Mouse (Mus musculus): ENCODE measurements at regions not wholly inside any gene's neighbourhood (a gene's known extent, or its start where the extent isn't known, plus 50 kb on each side); places are given as distances from the start of the nearest gene placed in this dataset.
"Not testable (repeated sequence)": the region's sequence is repeated elsewhere in the genome, so short reads cannot be mapped to it uniquely, and the experiment has no call there.

DNA sequence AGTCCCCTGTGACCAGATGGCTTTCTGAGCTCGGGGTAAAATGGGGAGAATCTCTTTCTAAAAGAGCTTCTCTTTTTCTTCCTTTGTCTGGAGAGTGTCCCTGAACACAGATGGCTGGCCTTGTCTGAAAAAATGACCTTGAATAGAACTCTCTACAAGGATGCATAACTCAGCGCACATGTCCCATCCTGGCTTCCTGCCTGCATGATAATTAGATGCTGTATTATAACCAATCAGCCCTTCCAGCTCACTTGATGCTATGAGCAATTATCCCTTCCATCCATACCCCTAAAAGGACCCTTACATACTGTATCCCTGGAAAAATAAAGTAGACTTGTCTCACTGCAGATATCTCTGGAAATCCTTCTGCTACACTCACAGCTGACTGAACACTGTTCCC lies 199.7 kb upstream of the Slc7a11 start:
- no peak for DNase-seq (ENCODE audit: low spot score in 2 of 2)

DNA sequence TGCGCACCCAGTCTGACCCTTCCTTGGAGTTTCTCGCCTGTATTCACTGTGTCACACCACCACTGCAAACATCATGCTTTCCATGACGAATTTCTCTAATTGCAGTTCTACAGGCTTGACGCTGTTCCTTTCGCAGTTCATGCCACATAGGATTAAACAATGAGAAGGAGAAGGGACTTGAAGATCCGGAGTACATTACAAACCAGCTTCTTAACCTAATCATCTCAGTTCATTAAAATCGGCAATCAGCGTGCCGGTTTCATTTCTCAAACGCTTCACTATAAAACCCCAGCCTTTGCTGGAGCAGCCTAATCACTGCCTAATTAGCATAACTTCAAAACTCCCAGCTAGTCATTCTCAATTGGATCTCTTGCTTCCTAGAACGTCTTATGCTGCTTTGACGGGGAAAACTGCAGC lies 196.5 kb upstream of the Slc7a11 start:
- no peak for DNase-seq (ENCODE audit: low spot score in 2 of 2)

DNA sequence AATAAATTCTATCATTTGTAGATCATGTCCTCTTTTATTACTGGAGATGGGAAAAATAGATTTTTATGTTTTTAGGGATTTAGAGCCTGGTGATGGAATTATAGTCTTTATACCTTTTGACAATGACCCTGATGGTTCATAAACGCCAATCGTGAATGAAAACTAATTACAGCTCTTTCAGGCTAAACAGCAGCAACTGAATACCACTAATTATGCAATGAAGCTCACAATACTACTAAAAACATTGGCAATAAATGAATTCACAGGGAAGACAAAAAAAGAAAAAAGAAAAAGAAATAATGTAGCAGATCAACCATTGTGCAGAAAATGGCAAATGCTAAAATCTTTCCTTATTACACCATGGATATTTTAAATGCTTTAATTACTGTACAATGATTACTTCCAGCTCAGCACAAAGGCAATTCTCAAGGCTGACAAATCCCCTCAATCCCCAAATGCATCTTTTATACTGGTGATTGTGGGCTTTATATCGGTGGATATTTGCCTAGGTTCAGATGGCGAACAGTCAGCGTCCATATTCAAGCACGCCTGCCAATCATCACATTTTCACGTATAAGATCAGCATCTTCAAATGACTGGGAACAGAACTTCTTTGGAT lies 191.2 kb upstream of the Slc7a11 start:
- DNase-seq (ENCODE audit: low spot score in 2 of 2), result no peak

DNA sequence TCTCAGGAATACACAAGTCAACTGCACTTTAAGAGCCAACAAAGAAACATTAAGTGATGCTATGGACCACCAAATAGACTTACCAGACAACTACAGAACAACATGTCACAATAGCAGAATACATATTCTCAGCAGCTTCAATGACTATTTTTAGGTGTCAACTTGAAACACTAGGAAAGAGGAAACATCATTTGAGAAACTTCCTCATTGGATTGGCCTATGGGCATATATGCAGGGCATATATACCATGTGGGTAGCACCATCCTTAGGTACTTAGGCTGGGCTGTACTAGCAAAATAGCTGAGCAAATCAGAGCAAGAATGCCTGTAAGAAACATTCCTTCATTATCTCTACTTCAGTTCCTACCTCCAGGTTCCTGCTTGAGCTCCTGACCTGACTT lies 187.9 kb upstream of the Slc7a11 start:
- DNase-seq (ENCODE audit: low spot score in 2 of 2), result no peak

- DNase-seq (ENCODE audit: low spot score in 2 of 2), result peak in 1 of 2 experiments; percentile 26
Measured at GRCm38 (mm10) chr3:50628092-50628696, 184.8 kb upstream of the Slc7a11 start.

GRCm38 (mm10) chr3:50621176-50621575 lies 177.8 kb upstream of the Slc7a11 start:
- not testable (repeated sequence) for DNase-seq (ENCODE audit: low spot score in 2 of 2)

DNA sequence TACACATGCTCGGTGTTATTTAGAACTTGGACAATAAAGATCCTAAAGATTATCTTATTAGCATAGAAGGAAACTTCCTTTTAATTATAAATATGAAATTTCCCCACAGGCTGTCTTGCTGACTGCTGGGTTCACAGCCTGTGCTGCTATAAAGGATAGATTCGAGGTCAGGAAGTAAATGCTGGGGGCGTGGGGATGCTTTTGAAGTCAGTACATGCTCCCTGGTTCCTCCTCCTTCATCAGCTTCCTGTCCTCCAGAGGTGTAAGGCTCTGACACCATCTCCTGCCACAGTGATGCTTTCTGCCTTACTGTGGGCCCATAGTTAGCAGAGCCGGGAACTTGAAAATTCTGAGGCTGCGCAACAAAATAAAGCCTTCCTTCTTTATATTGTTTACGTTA lies 175.6 kb upstream of the Slc7a11 start:
- no peak for DNase-seq (ENCODE audit: low spot score in 2 of 2)

- no peak for DNase-seq (ENCODE audit: low spot score in 2 of 2)
Measured at GRCm38 (mm10) chr3:50615384-50616285, 172.2 kb upstream of the Slc7a11 start.

- DNase-seq (ENCODE audit: low spot score in 2 of 2), result no peak
Measured at GRCm38 (mm10) chr3:50613011-50613410, 169.6 kb upstream of the Slc7a11 start.

DNA sequence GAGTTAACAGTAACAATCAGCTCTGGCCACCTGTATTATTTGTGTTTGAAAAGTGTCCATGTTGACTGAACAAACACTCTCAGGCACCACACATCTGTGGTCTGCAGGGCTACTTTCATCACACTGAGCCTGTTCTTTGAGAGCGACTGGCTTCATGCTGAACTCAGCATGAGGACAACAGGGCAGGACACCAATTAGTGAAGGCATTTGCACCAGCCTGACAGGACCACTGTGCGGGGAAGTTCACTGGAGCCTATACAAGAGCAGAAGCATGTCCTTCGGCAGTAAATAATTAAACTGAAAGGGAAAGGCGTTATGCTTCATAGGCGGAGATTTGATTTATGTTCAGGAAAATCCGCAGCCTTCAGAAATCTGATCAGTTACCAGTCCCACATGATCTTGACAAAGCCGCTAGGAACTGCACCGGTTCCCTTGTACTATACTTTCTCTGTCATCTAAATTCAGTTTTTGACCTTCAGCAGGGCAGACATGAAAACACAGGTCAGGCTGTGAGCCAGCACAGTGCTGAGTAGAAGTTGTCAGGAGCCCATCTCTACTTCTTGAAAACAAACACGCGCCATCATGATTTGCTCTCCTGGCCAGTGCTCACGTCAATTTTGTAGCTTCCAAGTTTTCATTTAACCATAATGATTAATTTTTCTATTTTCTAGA lies 166.1 kb upstream of the Slc7a11 start:
- no peak for DNase-seq (ENCODE audit: low spot score in 2 of 2)

DNA sequence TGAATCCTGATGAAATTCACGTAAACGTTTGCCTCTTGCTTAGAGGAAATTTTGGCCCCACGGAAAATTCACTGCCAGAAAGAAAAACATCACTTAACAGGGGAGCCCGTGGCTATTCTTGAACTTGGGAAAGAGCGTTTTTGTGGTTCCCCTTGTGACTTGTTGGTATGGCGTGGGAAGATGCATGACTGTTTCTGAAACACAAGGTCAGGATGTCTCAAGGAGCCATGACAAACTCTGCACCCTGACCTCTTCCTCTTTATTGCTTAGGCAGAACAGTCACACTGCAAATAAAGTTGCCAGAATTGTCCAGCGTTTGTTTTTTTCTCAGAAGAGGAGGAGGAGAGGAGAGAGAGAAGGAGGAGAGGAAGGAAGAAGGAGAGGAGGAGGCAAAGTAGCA lies 164.3 kb upstream of the Slc7a11 start:
- DNase-seq (ENCODE audit: low spot score in 2 of 2), result no peak

- DNase-seq (ENCODE audit: low spot score in 2 of 2), result no peak
Measured at GRCm38 (mm10) chr3:50606986-50607385, 163.6 kb upstream of the Slc7a11 start.

- DNase-seq (ENCODE audit: low spot score in 2 of 2), result no peak
Measured at GRCm38 (mm10) chr3:50605750-50606149, 162.3 kb upstream of the Slc7a11 start.

DNA sequence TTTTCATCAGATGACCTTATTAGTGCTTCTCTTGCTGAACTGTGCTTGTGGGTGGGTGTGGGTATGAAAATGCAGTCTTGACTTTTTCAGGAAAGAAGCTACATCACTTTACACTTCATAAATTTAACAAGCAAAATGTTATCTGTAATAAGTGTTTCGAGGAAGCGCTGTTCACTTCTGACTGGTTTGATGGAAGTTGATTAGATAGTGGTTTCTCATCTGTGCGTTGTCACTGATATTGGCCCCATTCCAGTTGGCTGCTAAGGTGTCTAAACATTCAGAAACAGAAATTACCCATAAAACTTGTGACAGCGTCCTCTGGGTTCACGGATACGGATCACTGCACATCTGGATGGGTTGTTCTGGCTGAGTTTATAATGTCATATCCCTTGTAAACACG lies 159.8 kb upstream of the Slc7a11 start:
- no peak for DNase-seq (ENCODE audit: low spot score in 2 of 2)

DNA sequence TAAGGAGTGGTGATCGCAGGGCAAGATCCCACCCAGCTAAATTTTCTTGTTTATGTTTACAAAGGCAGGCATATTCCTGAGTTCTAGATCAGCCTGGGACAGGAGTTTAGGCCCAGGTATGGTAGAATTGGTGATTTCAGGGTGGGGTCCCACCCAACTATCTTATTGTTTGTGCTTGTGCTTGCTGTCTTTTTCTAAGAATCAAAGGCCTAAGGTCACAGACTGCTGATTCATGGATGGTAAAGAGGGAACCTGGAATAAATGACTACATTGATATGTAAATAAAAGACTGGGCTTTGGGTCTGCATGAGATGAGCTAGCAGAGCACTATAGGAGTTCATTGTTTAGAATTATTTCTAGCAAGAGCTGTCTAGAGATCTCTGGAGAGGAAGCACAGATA lies 152.3 kb upstream of the Slc7a11 start:
- DNase-seq (ENCODE audit: low spot score in 2 of 2), result no peak

- DNase-seq (ENCODE audit: low spot score in 2 of 2), result no peak
Measured at GRCm38 (mm10) chr3:50584323-50584722, 140.9 kb upstream of the Slc7a11 start.

- no peak for DNase-seq (ENCODE audit: low spot score in 2 of 2)
Measured at GRCm38 (mm10) chr3:50583475-50583874, 140.1 kb upstream of the Slc7a11 start.

DNA sequence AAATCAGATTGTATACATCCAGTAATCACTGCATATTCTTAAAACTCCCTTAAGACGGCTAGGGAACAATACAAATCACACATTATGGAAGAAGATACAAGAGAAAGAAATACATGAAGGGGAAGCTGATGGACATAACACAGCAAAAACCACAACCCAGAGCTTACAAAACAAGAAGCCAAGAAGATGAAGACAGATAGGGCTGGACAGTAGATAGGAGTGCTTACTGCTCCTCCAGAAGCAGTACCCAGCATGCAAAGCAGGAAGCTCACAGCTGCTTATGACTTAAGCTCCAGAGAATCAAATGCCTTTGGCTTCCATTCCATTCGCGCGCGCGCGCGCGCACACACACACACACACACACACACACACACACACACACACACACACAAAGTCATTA lies 131.0 kb upstream of the Slc7a11 start:
- no peak for DNase-seq (ENCODE audit: low spot score in 2 of 2)

DNA sequence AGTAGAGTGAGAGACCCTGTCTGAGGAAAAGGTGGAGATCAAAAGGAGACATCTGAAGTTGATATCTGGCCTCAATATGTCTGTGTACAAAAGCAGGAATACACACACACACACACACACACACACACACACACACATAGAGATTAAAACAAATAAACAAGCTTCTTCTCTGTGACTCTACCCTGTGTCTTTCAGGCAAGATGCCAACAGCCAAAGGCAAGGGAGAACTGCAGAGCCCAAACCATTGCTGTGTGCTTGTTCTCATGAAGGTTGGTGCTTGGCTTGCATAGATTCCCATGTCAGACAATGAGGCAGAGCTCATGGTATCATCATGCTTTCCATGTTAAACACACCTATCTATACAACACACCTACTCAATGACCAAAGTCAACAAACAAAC lies 126.6 kb upstream of the Slc7a11 start:
- no peak for DNase-seq (ENCODE audit: low spot score in 2 of 2)

DNA sequence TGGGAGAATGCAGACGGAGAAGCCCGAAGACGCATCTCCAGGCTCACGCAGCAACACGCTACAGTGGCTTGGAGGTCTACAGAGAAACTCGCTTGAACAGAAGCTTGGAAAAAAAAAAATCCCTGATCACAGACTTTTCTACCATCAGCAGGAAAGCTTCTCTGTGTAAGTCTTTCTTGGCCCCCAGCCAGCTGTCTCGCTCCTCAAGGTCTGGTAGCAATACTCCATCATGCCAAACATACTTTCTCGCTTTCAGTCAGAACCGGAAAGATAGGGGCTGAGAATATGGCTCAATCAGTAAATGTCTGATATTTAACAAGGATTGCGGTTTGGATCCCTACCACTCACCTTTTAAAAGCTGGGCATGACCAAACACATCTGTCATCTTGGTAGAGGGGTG lies 126.2 kb upstream of the Slc7a11 start:
- DNase-seq (ENCODE audit: low spot score in 2 of 2), result peak; percentile 51 to 64

DNA sequence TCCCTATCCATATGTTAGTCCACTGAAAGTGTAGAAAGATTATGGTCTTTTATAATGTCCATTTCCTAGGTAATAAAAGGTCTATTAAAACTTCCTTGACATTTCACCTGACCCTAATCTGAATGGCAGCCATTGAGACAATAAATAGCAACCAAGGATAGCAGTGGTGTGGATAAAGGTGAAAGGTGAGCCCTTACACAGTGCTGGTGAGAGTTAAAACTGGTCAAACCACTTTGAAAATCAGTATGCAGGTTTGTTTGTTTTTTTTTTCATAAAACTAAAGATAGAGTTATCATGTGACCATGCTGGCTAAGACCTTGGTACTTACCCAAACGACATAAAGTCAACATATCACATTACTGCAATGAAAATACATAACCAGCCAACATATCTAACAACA lies 110.7 kb upstream of the Slc7a11 start:
- DNase-seq (ENCODE audit: low spot score in 2 of 2), result no peak

DNA sequence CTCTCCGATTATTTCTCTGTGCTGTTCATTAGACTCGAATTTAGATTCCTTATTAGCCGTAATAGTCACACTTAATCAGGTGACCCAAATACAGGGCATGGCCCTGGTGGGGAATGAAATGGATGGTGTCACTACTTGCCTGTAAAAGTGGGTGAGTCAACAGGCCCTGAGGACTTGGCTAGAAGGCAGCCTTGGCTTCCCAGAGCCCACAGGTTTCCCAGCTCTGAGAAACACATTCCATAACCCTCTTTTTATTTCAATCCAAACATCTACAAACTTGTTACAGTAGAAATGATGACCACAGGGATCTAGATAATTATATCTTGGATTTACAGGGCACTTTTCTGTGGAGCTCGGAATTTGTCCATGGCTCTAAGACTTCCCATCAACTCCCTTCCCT lies 105.2 kb upstream of the Slc7a11 start:
- DNase-seq (ENCODE audit: low spot score in 2 of 2), result no peak
